Mouse (Mus musculus): ENCODE data around the gene Srd5a3. TPM values are rescaled to one million over a fixed set of nuclear protein-coding genes. Genes with fewer than 3 reads are reported as not detected.

Srd5a3 gene
- polyA plus RNA-seq, 1 experiment from 2014 or later = 38.0 TPM

DNA sequence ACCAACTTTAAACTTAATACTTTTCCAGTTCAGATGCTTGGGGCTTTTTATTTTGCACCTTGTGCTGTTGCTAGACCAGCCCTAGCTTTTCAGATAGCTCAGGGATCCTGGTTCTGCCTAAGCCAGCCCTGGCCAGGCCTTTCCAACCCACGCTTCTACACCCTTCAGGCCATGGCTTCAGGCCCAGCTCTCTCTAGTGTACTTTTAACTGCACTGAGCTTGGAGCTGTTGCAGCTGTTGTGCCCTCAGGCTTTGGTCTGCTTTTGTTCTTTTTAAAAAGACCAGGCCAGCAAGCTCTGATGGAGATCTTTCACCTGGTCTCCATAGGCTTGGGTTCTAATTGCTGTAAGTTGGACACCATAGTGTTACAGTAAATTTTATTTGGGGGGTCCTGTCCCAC is 4.4 kb upstream of the Srd5a3 start:
- H3K4me3 ChIP-seq (replicated peaks) = no peak overlapping the region
- H3K27ac ChIP-seq = peak overlapping the region; percentile 11; the same call in 1 of the 2 replicates
- H3K36me3 ChIP-seq = no peaks in the 10 kb centered on the region
- H3K9ac ChIP-seq = no peak overlapping the region
- 57% methylated on average over 1 of the region's 1 CpGs for WGBS
- no peak for ATAC-seq (ENCODE audit: insufficient read depth, low FRiP score, low read depth)
- no peak overlapping the region for H3K4me2 ChIP-seq
- no peaks in the 10 kb centered on the region for H3K27me3 ChIP-seq (replicated peaks)
- peaks cover 6% of the 10 kb centered on the region; the same call in 1 of the 2 replicates for H3K4me1 ChIP-seq
- no peaks in the 10 kb centered on the region for H3K9me3 ChIP-seq

DNA sequence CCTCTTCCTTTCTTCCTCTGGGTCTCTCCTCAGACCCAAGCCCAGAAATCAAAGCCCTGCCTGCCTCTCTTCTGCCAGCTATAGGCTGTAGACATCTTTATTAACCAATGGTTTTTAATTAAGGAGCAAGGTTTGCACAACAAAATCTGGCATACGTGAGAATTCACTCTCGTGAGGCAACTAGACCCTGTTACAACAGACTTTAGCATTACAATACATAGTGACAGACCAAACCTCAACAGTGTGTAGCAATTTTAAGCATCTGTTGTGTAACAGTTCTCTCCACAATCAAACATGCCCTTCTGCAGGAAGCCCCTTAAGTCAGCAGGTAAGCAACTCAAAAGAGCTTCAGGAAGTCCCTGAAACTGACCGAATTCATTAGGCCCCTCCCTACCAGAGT is 3.8 kb upstream of the Srd5a3 start:
- no peak overlapping the region for H3K4me3 ChIP-seq (replicated peaks)
- WGBS = 87% methylated on average over 3 of the region's 3 CpGs
- ATAC-seq (ENCODE audit: insufficient read depth, low FRiP score, low read depth) = no peak

DNA sequence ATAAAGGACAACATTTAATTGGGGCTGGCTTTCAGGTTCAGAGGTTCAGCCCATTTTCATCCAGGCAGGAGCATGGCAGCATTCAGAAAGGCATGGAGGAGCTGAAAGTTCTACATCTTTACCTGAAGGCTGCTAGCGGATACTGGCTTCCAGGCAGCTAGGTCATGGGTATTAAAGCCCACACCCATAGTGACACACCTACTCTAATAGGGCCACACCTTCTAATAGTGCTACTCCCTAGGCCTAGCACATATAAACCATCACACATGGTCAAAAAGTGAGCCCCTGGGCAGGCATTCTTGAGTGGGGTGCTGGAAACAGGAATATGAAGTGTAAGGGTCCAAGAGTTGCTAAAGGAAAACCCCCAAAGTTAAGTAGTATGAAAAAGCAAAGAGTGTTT is 2.5 kb upstream of the Srd5a3 start:
- Histone ChIP-seq H3K27ac (no peak overlapping the region), H3K9me3 (no peaks in the 10 kb centered on the region), H3K4me2 (no peak overlapping the region), H3K4me3 (replicated peaks) (no peak overlapping the region), H3K4me1 (peaks cover 11% of the 10 kb centered on the region), H3K36me3 (no peaks in the 10 kb centered on the region), H3K27me3 (replicated peaks) (no peaks in the 10 kb centered on the region), H3K9ac (no peak overlapping the region)
- 73% methylated on average over 1 of the region's 1 CpGs for WGBS
- ATAC-seq (ENCODE audit: insufficient read depth, low FRiP score, low read depth) = no peak

More for the DNA sequence above, 3.8 kb upstream of the Srd5a3 start:
- H3K36me3 ChIP-seq = no peaks in the 10 kb centered on the region
- H3K9ac ChIP-seq = no peak overlapping the region
- H3K9me3 ChIP-seq = no peaks in the 10 kb centered on the region
- H3K27ac ChIP-seq = peak overlapping the region; percentile 9; the same call in 1 of the 2 replicates
- no peak overlapping the region for H3K4me2 ChIP-seq
- H3K27me3 ChIP-seq (replicated peaks) = no peaks in the 10 kb centered on the region
- H3K4me1 ChIP-seq = peaks cover 9% of the 10 kb centered on the region

DNA sequence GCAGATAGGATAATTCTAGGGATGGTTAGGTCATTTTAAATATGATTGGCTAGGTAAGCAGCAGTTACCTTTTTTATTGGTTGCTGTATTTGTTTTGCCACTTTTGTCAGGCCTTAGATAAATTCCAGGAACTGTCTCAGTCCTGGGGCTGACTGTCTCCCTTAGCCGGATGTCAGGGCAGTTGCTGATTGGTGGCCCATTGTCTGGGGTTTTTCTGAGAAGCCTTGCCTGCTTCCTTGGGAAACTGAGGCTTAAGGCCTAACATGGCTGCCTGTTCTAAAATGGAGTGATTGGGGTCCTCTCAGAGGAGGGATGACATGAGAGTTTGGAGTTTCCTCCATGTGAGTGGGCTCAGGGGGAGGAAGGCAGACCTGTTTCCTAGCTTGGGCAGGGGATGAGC is 2.0 kb upstream of the Srd5a3 start:
- WGBS = 73% methylated on average over 1 of the region's 1 CpGs
- ATAC-seq (ENCODE audit: insufficient read depth, low FRiP score, low read depth) = no peak
- Histone ChIP-seq H3K4me1 (peaks cover 11% of the 10 kb centered on the region), H3K4me3 (replicated peaks) (no peak overlapping the region), H3K36me3 (no peaks in the 10 kb centered on the region), H3K4me2 (no peak overlapping the region), H3K9me3 (no peaks in the 10 kb centered on the region), H3K27me3 (replicated peaks) (no peaks in the 10 kb centered on the region), H3K9ac (no peak overlapping the region), H3K27ac (no peak overlapping the region)

DNA sequence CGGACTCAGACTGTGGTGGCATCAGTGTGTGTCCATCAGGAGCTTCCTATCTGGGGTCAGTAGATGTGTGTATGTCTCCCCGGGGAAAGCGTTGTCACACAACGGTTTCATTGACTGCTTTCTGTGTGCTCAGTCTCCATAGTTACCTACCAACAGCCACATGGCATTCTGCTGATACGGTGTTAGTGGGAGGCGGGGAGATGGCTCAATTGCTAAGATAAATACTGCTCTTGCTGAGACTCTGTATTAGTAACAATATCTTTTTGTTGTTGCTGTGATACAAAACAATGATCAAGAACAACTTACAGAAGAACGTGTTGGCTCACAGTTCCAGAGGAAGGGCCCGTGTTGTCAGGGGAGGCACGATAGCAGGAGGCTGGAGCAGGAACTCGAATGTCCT is 1.6 kb upstream of the Srd5a3 start:
- 66% methylated on average over 10 of the region's 10 CpGs for WGBS
- H3K27ac ChIP-seq = no peak overlapping the region
- no peak overlapping the region for H3K9ac ChIP-seq
- no peaks in the 10 kb centered on the region for H3K27me3 ChIP-seq (replicated peaks)
- H3K4me3 ChIP-seq (replicated peaks) = no peak overlapping the region
- no peaks in the 10 kb centered on the region for H3K36me3 ChIP-seq
- peaks cover 11% of the 10 kb centered on the region for H3K4me1 ChIP-seq
- ATAC-seq (ENCODE audit: insufficient read depth, low FRiP score, low read depth) = no peak
- no peaks in the 10 kb centered on the region for H3K9me3 ChIP-seq
- no peak overlapping the region for H3K4me2 ChIP-seq

DNA sequence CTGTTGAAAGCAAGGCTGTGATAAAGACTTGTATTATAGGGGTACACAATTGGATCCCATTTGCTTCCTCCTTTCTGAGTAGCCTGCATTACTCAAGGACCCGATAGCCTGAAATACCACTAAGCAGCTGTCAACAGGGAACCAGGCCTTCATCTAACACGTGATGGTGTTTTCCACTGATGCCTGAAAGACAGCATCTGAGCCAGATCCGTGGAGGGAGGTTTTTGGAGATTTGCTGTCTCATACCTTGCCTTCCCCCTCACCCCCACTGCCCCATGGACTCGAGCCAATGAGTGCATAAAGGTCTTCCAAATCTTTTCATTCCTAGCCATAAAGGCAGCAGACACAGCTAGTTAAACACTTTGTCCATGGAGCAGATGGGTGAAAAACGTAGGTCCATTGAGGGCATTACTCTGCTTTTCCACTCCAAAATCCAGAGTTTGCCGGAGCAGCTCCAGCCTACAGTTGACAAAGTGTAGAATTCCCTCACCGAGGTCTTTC is 850 bp upstream of the Srd5a3 start:
- peaks cover 11% of the 10 kb centered on the region for H3K4me1 ChIP-seq
- no peaks in the 10 kb centered on the region for H3K9me3 ChIP-seq
- ATAC-seq (ENCODE audit: insufficient read depth, low FRiP score, low read depth) = no peak
- 40% methylated on average over 7 of the region's 7 CpGs for WGBS
- H3K4me2 ChIP-seq = peak overlapping the region; percentile 68
- peak overlapping the region; percentile 90; the same call in 1 of the 2 replicates for H3K4me3 ChIP-seq (replicated peaks)
- H3K9ac ChIP-seq = no peak overlapping the region
- no peaks in the 10 kb centered on the region for H3K36me3 ChIP-seq
- H3K27me3 ChIP-seq (replicated peaks) = no peaks in the 10 kb centered on the region
- no peak overlapping the region; the same call in 1 of the 2 replicates for H3K27ac ChIP-seq

DNA sequence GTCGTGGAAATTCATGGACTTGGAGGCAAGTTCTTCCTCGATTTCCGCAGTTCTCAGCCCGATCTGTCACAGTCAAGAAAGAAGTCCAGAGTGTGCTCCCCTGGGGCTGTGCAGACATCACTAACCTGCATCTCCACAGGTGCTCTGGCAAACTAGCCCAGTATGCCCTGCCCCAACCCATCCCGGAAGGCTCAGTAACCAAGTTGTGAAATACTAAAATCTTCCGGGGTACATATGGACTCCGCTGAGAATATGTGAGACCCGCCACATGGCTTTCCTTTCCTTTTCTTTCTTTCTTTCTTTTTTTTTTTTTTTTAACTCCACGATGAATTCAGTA is 627 bp downstream of the Srd5a3 start:
- H3K4me1 ChIP-seq = peaks cover 11% of the 10 kb centered on the region
- peak overlapping the region; percentile 90 for H3K4me3 ChIP-seq (replicated peaks)
- H3K36me3 ChIP-seq = no peaks in the 10 kb centered on the region
- H3K9ac ChIP-seq = peak overlapping the region; percentile 92
- H3K4me2 ChIP-seq = peak overlapping the region; percentile 68
- 8% methylated on average over 9 of the region's 9 CpGs for WGBS
- H3K27me3 ChIP-seq (replicated peaks) = no peaks in the 10 kb centered on the region
- peak; percentile 44 for ATAC-seq (ENCODE audit: insufficient read depth, low FRiP score, low read depth)
- peak overlapping the region; percentile 100 for H3K27ac ChIP-seq
- no peaks in the 10 kb centered on the region for H3K9me3 ChIP-seq

DNA sequence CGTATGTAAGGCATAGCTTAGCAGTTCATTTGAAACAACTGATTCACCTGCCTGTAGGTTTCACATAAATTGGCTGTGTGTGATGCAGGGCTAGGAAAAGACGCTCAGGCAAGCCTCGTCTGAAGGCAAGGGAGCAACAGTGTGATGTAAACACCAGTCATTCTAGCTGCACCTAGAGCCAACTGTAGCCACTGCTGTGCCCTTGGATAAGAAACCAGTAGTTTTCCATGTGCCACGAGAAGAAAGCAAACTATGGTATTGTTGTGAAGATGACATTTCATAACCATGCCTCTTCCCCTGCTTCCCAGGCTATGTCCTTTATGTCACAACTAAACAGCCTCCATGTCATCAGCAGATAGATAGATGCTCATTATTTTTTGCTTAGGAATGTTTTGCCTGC is 3.3 kb downstream of the Srd5a3 start:
- ATAC-seq (ENCODE audit: insufficient read depth, low FRiP score, low read depth) = no peak
- H3K4me3 ChIP-seq (replicated peaks) = no peak overlapping the region

DNA sequence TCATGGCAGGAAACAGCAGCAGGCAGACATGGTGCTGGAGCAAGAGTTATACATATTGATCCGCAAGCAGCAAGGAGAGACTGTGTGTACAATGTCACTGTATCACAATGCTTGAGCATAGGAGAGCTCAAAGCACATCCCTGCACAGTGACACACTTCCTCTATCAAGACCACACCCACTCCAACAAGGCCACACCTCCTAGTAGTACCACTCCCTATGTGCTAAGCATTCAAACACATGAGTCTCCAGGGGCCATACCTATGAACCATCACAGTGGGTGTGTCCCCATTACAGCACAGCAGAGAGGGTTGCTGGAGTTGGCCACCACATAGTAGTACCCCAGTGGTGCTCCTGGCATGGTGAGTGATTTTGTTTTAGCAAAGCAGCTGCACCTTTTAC is 6.3 kb downstream of the Srd5a3 start:
- Histone ChIP-seq H3K27ac (no peak overlapping the region), H3K27me3 (replicated peaks) (no peaks in the 10 kb centered on the region), H3K9ac (no peak overlapping the region), H3K9me3 (no peaks in the 10 kb centered on the region), H3K4me1 (0 out of 2 replicates have a peak, but pooled peaks cover under 1% of the 10 kb centered on the region), H3K36me3 (peaks cover 17% of the 10 kb centered on the region; the same call in 1 of the 2 replicates), H3K4me2 (no peak overlapping the region), H3K4me3 (replicated peaks) (no peak overlapping the region)
- ATAC-seq (ENCODE audit: insufficient read depth, low FRiP score, low read depth) = no peak; the same call in 1 of the 2 replicates
- WGBS = 90% methylated on average over 1 of the region's 1 CpGs

More for the DNA sequence above, 3.3 kb downstream of the Srd5a3 start:
- no peak overlapping the region for H3K27ac ChIP-seq
- no peak overlapping the region for H3K9ac ChIP-seq
- H3K9me3 ChIP-seq = no peaks in the 10 kb centered on the region
- H3K36me3 ChIP-seq = no peaks in the 10 kb centered on the region
- no peaks in the 10 kb centered on the region for H3K27me3 ChIP-seq (replicated peaks)
- H3K4me1 ChIP-seq = peaks cover 11% of the 10 kb centered on the region
- no peak overlapping the region for H3K4me2 ChIP-seq
- WGBS = 78% methylated on average over 4 of the region's 4 CpGs

DNA sequence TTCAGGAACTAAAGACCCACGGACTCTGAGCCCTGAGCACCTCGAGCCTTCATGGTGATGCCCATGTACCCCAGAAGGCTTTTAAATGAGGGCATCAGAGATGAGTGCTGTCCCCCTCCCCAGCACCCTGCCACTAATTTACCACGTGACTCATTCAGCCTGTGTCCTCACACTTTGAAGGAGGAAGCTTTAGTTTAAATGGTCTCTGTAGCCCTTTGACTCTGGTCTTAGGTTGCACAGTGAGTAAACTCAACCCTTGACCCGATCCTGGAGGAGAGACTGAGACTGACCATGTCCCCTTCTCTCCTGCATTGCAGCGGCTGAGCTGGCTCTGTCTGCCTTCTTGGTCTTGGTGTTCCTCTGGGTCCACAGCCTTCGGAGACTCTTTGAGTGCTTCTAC is 9.4 kb downstream of the Srd5a3 start:
- H3K4me2 ChIP-seq = no peak overlapping the region
- H3K9me3 ChIP-seq = no peaks in the 10 kb centered on the region
- no peak overlapping the region for H3K27ac ChIP-seq
- no peak for ATAC-seq (ENCODE audit: insufficient read depth, low FRiP score, low read depth)
- H3K27me3 ChIP-seq (replicated peaks) = no peaks in the 10 kb centered on the region
- H3K9ac ChIP-seq = no peak overlapping the region
- no peak overlapping the region for H3K4me3 ChIP-seq (replicated peaks)
- no peaks in the 10 kb centered on the region for H3K4me1 ChIP-seq
- WGBS = 93% methylated on average over 6 of the region's 6 CpGs
- H3K36me3 ChIP-seq = peaks cover 17% of the 10 kb centered on the region; the same call in 1 of the 2 replicates

DNA sequence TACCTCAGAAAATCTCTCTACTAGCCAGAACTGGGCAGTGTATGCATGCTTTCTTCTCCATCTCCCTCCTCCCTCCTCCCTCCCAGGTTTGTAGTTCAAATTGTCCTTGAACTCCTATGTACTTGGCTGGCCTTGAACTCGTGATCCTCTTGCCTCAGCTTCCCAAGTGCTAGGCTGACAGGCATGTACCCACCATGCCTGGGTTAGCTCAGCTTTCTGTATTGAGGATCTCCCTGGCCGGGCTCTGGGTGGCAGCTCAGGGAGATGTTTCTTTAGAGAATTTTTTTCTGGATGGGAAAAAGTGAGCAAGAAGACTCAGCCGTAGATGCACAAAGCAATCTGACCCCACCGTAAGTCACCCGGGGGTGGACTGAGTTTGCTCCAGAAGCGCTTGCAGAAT is 12.9 kb downstream of the Srd5a3 start:
- H3K9ac ChIP-seq = no peak overlapping the region
- no peak overlapping the region for H3K4me2 ChIP-seq
- 88% methylated on average over 6 of the region's 6 CpGs for WGBS
- H3K4me1 ChIP-seq = no peaks in the 10 kb centered on the region
- H3K36me3 ChIP-seq = peaks cover 20% of the 10 kb centered on the region
- H3K27me3 ChIP-seq (replicated peaks) = no peaks in the 10 kb centered on the region
- H3K9me3 ChIP-seq = no peaks in the 10 kb centered on the region
- ATAC-seq (ENCODE audit: insufficient read depth, low FRiP score, low read depth) = no peak
- no peak overlapping the region for H3K27ac ChIP-seq
- no peak overlapping the region for H3K4me3 ChIP-seq (replicated peaks)

DNA sequence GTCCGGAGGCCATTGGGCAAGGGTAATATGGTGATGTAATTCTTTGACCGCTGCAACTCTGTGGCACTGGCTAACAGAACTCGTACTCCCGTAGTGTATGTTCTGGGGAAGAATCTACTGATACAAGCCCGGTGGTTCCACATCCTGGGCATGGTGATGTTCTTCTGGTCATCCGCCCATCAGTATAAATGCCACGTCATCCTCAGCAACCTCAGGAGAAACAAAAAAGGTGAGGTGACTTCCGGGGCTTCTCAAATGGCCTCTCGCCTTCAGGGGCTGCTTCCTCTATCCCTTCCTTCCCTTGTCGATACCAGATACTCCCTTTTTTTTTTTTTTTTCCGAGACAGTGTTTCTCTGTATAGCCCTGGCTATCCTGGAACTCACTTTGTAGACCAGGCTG is 13.4 kb downstream of the Srd5a3 start:
- Histone ChIP-seq H3K9me3 (no peaks in the 10 kb centered on the region), H3K9ac (no peak overlapping the region), H3K4me2 (no peak overlapping the region), H3K36me3 (peaks cover 20% of the 10 kb centered on the region), H3K27ac (no peak overlapping the region), H3K4me3 (replicated peaks) (no peak overlapping the region), H3K27me3 (replicated peaks) (no peaks in the 10 kb centered on the region), H3K4me1 (no peaks in the 10 kb centered on the region)
- WGBS = 90% methylated on average over 11 of the region's 11 CpGs
- ATAC-seq (ENCODE audit: insufficient read depth, low FRiP score, low read depth) = no peak
